Mouse (Mus musculus): ENCODE data around the gene Derl3.

GRCm38 (mm10) chr10:75919026-75919425 lies 25.8 kb downstream of the Derl3 start:
- TF ChIP-seq POLR2A (IDR thresholded peaks at IDR 0.05; ENCODE audit: insufficient read depth, low read depth, low read length) (no peak), CTCF (IDR thresholded peaks at IDR 0.05; ENCODE audit: insufficient read depth, low read depth, low read length) (no peak)

All from olfactory bulb, adult 2 months (tissue).